Mouse (Mus musculus): Measurements from ENCODE around the gene Tmem251. TPM values are rescaled to one million over a fixed set of nuclear protein-coding genes. Genes with fewer than 3 reads are reported as not detected.

The Tmem251 gene
- polyA plus RNA-seq, 1 experiment, result 4.9 TPM

GRCm38 (mm10) chr12:102730798-102731619 is 12.6 kb upstream of the Tmem251 start:
- DNase-seq (ENCODE audit: low read depth), result peak; percentile 64
- no peak for TF ChIP-seq POLR2A (IDR thresholded peaks at IDR 0.05; ENCODE audit: borderline replicate concordance, extremely low read depth, insufficient read depth, insufficient read length, poor library complexity, severe bottlenecking)
- no peak for TF ChIP-seq CTCF (IDR thresholded peaks at IDR 0.05; ENCODE audit: borderline replicate concordance, extremely low read depth, insufficient read depth, insufficient read length)

- peak; percentile 51 for DNase-seq (ENCODE audit: low read depth)
- TF ChIP-seq POLR2A (IDR thresholded peaks at IDR 0.05; ENCODE audit: borderline replicate concordance, extremely low read depth, insufficient read depth, insufficient read length, poor library complexity, severe bottlenecking) (no peak), CTCF (IDR thresholded peaks at IDR 0.05; ENCODE audit: borderline replicate concordance, extremely low read depth, insufficient read depth, insufficient read length) (peak; percentile 71)
Observed at GRCm38 (mm10) chr12:102733381-102733780, 10.2 kb upstream of the Tmem251 start.

- no peak for DNase-seq (ENCODE audit: low read depth)
- TF ChIP-seq POLR2A (IDR thresholded peaks at IDR 0.05; ENCODE audit: borderline replicate concordance, extremely low read depth, insufficient read depth, insufficient read length, poor library complexity, severe bottlenecking), result no peak
- no peak for TF ChIP-seq CTCF (IDR thresholded peaks at IDR 0.05; ENCODE audit: borderline replicate concordance, extremely low read depth, insufficient read depth, insufficient read length)
Observed at GRCm38 (mm10) chr12:102739096-102739495, 4.5 kb upstream of the Tmem251 start.

GRCm38 (mm10) chr12:102740285-102740684 is 3.3 kb upstream of the Tmem251 start:
- DNase-seq (ENCODE audit: low read depth), result peak; percentile 33
- no peak for TF ChIP-seq POLR2A (IDR thresholded peaks at IDR 0.05; ENCODE audit: borderline replicate concordance, extremely low read depth, insufficient read depth, insufficient read length, poor library complexity, severe bottlenecking)
- peak; percentile 51; the same call in 1 of the 2 replicates for TF ChIP-seq CTCF (IDR thresholded peaks at IDR 0.05; ENCODE audit: borderline replicate concordance, extremely low read depth, insufficient read depth, insufficient read length)

GRCm38 (mm10) chr12:102742056-102742455 is 1.5 kb upstream of the Tmem251 start:
- DNase-seq (ENCODE audit: low read depth), result no peak
- TF ChIP-seq CTCF (IDR thresholded peaks at IDR 0.05; ENCODE audit: borderline replicate concordance, extremely low read depth, insufficient read depth, insufficient read length) (no peak), POLR2A (IDR thresholded peaks at IDR 0.05; ENCODE audit: borderline replicate concordance, extremely low read depth, insufficient read depth, insufficient read length, poor library complexity, severe bottlenecking) (no peak)

GRCm38 (mm10) chr12:102743036-102743588 is 450 bp upstream of the Tmem251 start:
- TF ChIP-seq CTCF (IDR thresholded peaks at IDR 0.05; ENCODE audit: borderline replicate concordance, extremely low read depth, insufficient read depth, insufficient read length) (no peak), POLR2A (IDR thresholded peaks at IDR 0.05; ENCODE audit: borderline replicate concordance, extremely low read depth, insufficient read depth, insufficient read length, poor library complexity, severe bottlenecking) (no peak)
- DNase-seq (ENCODE audit: low read depth), result no peak

GRCm38 (mm10) chr12:102744839-102745238 is 1.3 kb downstream of the Tmem251 start:
- no peak for TF ChIP-seq CTCF (IDR thresholded peaks at IDR 0.05; ENCODE audit: borderline replicate concordance, extremely low read depth, insufficient read depth, insufficient read length)
- no peak for TF ChIP-seq POLR2A (IDR thresholded peaks at IDR 0.05; ENCODE audit: borderline replicate concordance, extremely low read depth, insufficient read depth, insufficient read length, poor library complexity, severe bottlenecking)
- DNase-seq (ENCODE audit: low read depth), result no peak

GRCm38 (mm10) chr12:102748256-102748655 is 4.7 kb downstream of the Tmem251 start:
- no peak for DNase-seq (ENCODE audit: low read depth)
- TF ChIP-seq POLR2A (IDR thresholded peaks at IDR 0.05; ENCODE audit: borderline replicate concordance, extremely low read depth, insufficient read depth, insufficient read length, poor library complexity, severe bottlenecking) (no peak), CTCF (IDR thresholded peaks at IDR 0.05; ENCODE audit: borderline replicate concordance, extremely low read depth, insufficient read depth, insufficient read length) (no peak)

- peak; percentile 17 for DNase-seq (ENCODE audit: low read depth)
- no peak for TF ChIP-seq POLR2A (IDR thresholded peaks at IDR 0.05; ENCODE audit: borderline replicate concordance, extremely low read depth, insufficient read depth, insufficient read length, poor library complexity, severe bottlenecking)
- peak; percentile 31; the same call in 1 of the 2 replicates for TF ChIP-seq CTCF (IDR thresholded peaks at IDR 0.05; ENCODE audit: borderline replicate concordance, extremely low read depth, insufficient read depth, insufficient read length)
Observed at GRCm38 (mm10) chr12:102756304-102756703, 12.7 kb downstream of the Tmem251 start.

- TF ChIP-seq POLR2A (IDR thresholded peaks at IDR 0.05; ENCODE audit: borderline replicate concordance, extremely low read depth, insufficient read depth, insufficient read length, poor library complexity, severe bottlenecking), result no peak
- TF ChIP-seq CTCF (IDR thresholded peaks at IDR 0.05; ENCODE audit: borderline replicate concordance, extremely low read depth, insufficient read depth, insufficient read length), result no peak
- no peak for DNase-seq (ENCODE audit: low read depth)
Observed at GRCm38 (mm10) chr12:102757055-102757688, 13.6 kb downstream of the Tmem251 start.

- TF ChIP-seq CTCF (IDR thresholded peaks at IDR 0.05; ENCODE audit: borderline replicate concordance, extremely low read depth, insufficient read depth, insufficient read length) (peak; percentile 45; the same call in 1 of the 2 replicates), POLR2A (IDR thresholded peaks at IDR 0.05; ENCODE audit: borderline replicate concordance, extremely low read depth, insufficient read depth, insufficient read length, poor library complexity, severe bottlenecking) (peak; percentile 26; the same call in 1 of the 2 replicates)
- peak; percentile 99 for DNase-seq (ENCODE audit: low read depth)
Observed at GRCm38 (mm10) chr12:102757689-102758402, 14.3 kb downstream of the Tmem251 start, which contains the start of the genes Gm28051, Gon7 and Ubr7. Gene Gm28051, minus strand, starts transcription at chr12:102757765. Gene Gon7, minus strand, starts transcription at chr12:102757803. Gene Ubr7, plus strand, starts transcription at chr12:102757967.

All from brain, embryonic 14.5 days (tissue).